Mouse (Mus musculus): ENCODE data around the gene Ube4a. TPM values are rescaled to one million over a fixed set of nuclear protein-coding genes. Genes with fewer than 3 reads are reported as not detected.

Gene Ube4a
- polyA plus RNA-seq, 1 experiment from 2014 or later: 31.9 TPM

- no peaks in the 10 kb centered on the region for H3K36me3 ChIP-seq (ENCODE audit: poor library complexity, severe bottlenecking)
- H3K4me3 ChIP-seq: no peak overlapping the region
- no peaks in the 10 kb centered on the region for H3K9me3 ChIP-seq (replicated peaks)
- no peaks in the 10 kb centered on the region for H3K27me3 ChIP-seq
- ATAC-seq: no peak
- no peaks in the 10 kb centered on the region for H3K4me1 ChIP-seq
- no peak overlapping the region for H3K4me2 ChIP-seq
- no peak overlapping the region for H3K27ac ChIP-seq
- WGBS: 76% methylated on average over 4 of the region's 4 CpGs
- H3K9ac ChIP-seq: no peak overlapping the region
These were observed 29.6 kb upstream of the Ube4a start for GRCm38 (mm10) chr9:44994962-44995361.

GRCm38 (mm10) chr9:44993268-44993667, 27.9 kb upstream of the Ube4a start:
- Histone ChIP-seq H3K27me3 (no peaks in the 10 kb centered on the region), H3K36me3 (ENCODE audit: poor library complexity, severe bottlenecking) (no peaks in the 10 kb centered on the region), H3K4me2 (no peak overlapping the region), H3K9ac (no peak overlapping the region), H3K4me3 (no peak overlapping the region), H3K27ac (no peak overlapping the region), H3K4me1 (no peaks in the 10 kb centered on the region), H3K9me3 (replicated peaks) (no peaks in the 10 kb centered on the region)
- no peak for ATAC-seq
- WGBS: 97% methylated on average over 2 of the region's 2 CpGs

DNA sequence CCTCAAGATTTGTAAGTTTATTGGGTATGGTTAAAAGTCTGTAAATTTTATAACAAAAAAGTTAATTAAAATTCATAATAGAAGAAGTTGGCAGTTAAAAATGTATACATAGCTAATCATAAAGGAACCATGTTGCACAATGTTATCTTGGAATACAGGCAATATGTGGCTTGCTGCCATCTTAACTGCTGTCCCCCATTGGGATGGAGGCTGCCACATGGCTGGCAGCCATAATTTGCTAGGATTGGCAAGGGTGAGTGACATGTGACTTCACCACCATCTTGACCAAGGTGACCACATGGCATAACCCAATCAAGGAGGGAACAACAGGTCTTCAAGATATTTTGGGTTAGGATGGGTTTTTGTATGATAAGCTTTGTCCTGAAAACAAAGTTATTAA, 26.9 kb upstream of the Ube4a start:
- H3K27me3 ChIP-seq: no peaks in the 10 kb centered on the region
- no peaks in the 10 kb centered on the region for H3K9me3 ChIP-seq (replicated peaks)
- H3K4me1 ChIP-seq: no peaks in the 10 kb centered on the region
- H3K36me3 ChIP-seq (ENCODE audit: poor library complexity, severe bottlenecking): no peaks in the 10 kb centered on the region
- no peak overlapping the region for H3K4me2 ChIP-seq
- no peak overlapping the region for H3K27ac ChIP-seq
- no peak overlapping the region for H3K4me3 ChIP-seq
- ATAC-seq: no peak
- no peak overlapping the region for H3K9ac ChIP-seq

DNA sequence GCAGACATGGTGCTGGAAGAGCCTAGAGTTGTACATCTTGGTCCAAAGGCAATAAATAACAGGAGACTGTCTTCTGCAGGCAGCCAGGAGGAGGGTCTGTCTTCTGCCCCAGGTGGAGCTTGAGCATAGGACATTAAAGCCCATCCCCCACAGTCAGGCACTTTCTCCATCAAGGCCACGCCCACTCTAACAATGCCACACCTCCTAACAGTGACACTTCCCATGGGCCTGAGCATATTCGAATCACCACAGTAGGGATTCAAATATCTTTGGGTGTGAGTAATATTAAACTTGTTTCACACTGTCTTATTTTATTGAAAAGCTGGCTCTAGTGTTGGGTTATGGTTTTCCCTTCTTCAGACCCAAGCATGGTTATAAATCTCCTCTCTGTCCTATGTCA, 26.4 kb upstream of the Ube4a start:
- Histone ChIP-seq H3K4me3 (no peak overlapping the region), H3K4me1 (no peaks in the 10 kb centered on the region), H3K36me3 (ENCODE audit: poor library complexity, severe bottlenecking) (no peaks in the 10 kb centered on the region), H3K9ac (no peak overlapping the region), H3K4me2 (no peak overlapping the region), H3K27me3 (no peaks in the 10 kb centered on the region), H3K27ac (no peak overlapping the region), H3K9me3 (replicated peaks) (no peaks in the 10 kb centered on the region)
- no peak for ATAC-seq
- WGBS: 89% methylated on average over 2 of the region's 2 CpGs

DNA sequence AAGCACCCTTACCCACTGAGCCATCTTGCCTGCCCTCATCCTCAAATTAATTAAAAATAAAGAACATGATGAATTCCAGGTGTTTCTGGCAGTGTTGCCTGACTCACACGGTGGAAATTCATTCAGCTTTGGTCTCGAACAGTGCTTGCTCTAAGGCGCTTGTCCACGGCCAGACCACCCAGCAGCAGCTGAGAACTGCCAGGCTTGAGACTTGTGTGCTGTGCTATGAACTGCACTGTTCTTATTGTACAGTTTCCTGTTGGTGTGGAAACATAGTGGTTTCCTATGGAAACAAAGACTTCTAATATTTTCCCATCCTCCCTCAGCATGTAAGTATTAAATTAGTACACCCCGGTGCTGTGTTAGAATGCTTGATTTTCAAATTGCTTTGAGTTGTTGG, 21.6 kb upstream of the Ube4a start:
- H3K4me1 ChIP-seq: no peaks in the 10 kb centered on the region
- H3K9ac ChIP-seq: no peak overlapping the region
- no peak overlapping the region for H3K27ac ChIP-seq
- H3K4me2 ChIP-seq: no peak overlapping the region
- 77% methylated on average over 5 of the region's 5 CpGs for WGBS
- H3K27me3 ChIP-seq: no peaks in the 10 kb centered on the region
- no peaks in the 10 kb centered on the region for H3K9me3 ChIP-seq (replicated peaks)
- ATAC-seq: no peak
- H3K4me3 ChIP-seq: no peak overlapping the region
- no peaks in the 10 kb centered on the region for H3K36me3 ChIP-seq (ENCODE audit: poor library complexity, severe bottlenecking)

GRCm38 (mm10) chr9:44986242-44986781, 20.9 kb upstream of the Ube4a start:
- 69% methylated on average over 14 of the region's 14 CpGs for WGBS
- ATAC-seq: no peak

DNA sequence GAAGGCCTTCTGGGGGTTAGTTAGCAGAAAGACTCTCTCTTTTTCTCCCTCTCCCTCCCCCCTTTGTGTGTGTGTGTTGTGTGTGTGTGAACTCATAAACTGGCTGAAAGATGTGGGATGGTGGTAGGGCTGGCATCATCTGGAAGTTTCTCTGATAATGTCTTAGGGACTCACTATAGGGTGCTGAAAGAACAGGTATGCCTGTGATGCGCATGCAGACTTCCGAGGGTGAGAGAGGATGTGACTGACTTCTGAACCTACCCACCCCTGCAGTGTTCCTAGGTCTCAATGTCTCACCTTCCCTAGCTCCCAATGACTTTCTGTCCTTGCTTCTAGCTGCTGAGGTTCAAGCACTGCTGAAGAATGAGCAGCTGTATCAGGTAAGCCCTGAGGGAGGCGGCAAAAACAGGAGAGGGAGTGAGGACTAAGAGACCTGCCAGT, 20.3 kb upstream of the Ube4a start:
- Histone ChIP-seq H3K36me3 (ENCODE audit: poor library complexity, severe bottlenecking) (no peaks in the 10 kb centered on the region), H3K27me3 (no peaks in the 10 kb centered on the region), H3K27ac (no peak overlapping the region), H3K4me3 (no peak overlapping the region), H3K4me2 (no peak overlapping the region), H3K9ac (no peak overlapping the region), H3K4me1 (no peaks in the 10 kb centered on the region), H3K9me3 (replicated peaks) (no peaks in the 10 kb centered on the region)
- ATAC-seq: no peak
- 91% methylated on average over 3 of the region's 3 CpGs for WGBS

More at GRCm38 (mm10) chr9:44986242-44986781, 20.9 kb upstream of the Ube4a start:
- no peaks in the 10 kb centered on the region for H3K36me3 ChIP-seq (ENCODE audit: poor library complexity, severe bottlenecking)
- H3K9me3 ChIP-seq (replicated peaks): no peaks in the 10 kb centered on the region
- H3K27ac ChIP-seq: no peak overlapping the region
- H3K27me3 ChIP-seq: no peaks in the 10 kb centered on the region
- no peak overlapping the region for H3K4me3 ChIP-seq
- no peak overlapping the region for H3K9ac ChIP-seq
- no peaks in the 10 kb centered on the region for H3K4me1 ChIP-seq
- no peak overlapping the region for H3K4me2 ChIP-seq

- no peak for ATAC-seq
These were observed 17.6 kb upstream of the Ube4a start for GRCm38 (mm10) chr9:44983001-44983400.

GRCm38 (mm10) chr9:44982531-44982930, 17.1 kb upstream of the Ube4a start:
- Histone ChIP-seq H3K4me2 (no peak overlapping the region), H3K4me3 (no peak overlapping the region), H3K36me3 (ENCODE audit: poor library complexity, severe bottlenecking) (no peaks in the 10 kb centered on the region), H3K27me3 (peaks cover 8% of the 10 kb centered on the region; the same call in 1 of the 2 replicates), H3K9ac (no peak overlapping the region), H3K9me3 (replicated peaks) (no peaks in the 10 kb centered on the region), H3K4me1 (no peaks in the 10 kb centered on the region), H3K27ac (no peak overlapping the region)
- no peak for ATAC-seq
- WGBS: 92% methylated on average over 3 of the region's 3 CpGs

More at GRCm38 (mm10) chr9:44983001-44983400, 17.6 kb upstream of the Ube4a start:
- peaks cover 7% of the 10 kb centered on the region; the same call in 1 of the 2 replicates for H3K27me3 ChIP-seq
- H3K27ac ChIP-seq: no peak overlapping the region
- H3K36me3 ChIP-seq (ENCODE audit: poor library complexity, severe bottlenecking): no peaks in the 10 kb centered on the region
- WGBS: 73% methylated on average over 2 of the region's 2 CpGs
- H3K4me2 ChIP-seq: no peak overlapping the region
- H3K9me3 ChIP-seq (replicated peaks): no peaks in the 10 kb centered on the region
- H3K4me1 ChIP-seq: no peaks in the 10 kb centered on the region
- no peak overlapping the region for H3K9ac ChIP-seq
- H3K4me3 ChIP-seq: no peak overlapping the region

- H3K4me3 ChIP-seq: no peak overlapping the region
- WGBS: 92% methylated on average over 8 of the region's 8 CpGs
- H3K9me3 ChIP-seq (replicated peaks): no peaks in the 10 kb centered on the region
- no peaks in the 10 kb centered on the region for H3K36me3 ChIP-seq (ENCODE audit: poor library complexity, severe bottlenecking)
- H3K27ac ChIP-seq: no peak overlapping the region
- no peaks in the 10 kb centered on the region for H3K4me1 ChIP-seq
- no peak overlapping the region for H3K9ac ChIP-seq
- ATAC-seq: no peak
- H3K27me3 ChIP-seq: peaks cover 8% of the 10 kb centered on the region; the same call in 1 of the 2 replicates
- no peak overlapping the region for H3K4me2 ChIP-seq
These were observed 16.7 kb upstream of the Ube4a start for GRCm38 (mm10) chr9:44982081-44982480.

DNA sequence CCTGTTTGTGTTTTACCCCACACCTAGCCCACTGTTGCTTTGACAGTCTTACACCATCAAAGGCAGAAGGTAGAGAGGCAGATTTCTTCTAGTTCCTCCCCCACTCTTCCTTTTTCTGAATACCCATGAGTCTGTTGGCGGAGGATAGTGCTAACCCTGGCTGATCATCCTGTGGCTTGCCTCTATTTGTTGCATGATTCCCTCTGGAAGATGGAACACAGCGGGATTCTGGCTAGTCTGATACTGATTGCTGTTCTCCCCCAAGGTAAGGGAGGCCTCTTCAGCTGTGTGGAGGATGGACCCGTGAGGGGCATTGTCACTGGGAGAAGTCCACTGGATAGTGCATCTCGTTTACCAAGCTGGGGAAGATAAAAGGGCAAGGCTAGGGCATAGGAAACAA, 16.3 kb upstream of the Ube4a start, which contains the start of gene Cd3d:
Cd3d (plus strand) TSS at position 111 of the 400 bp plus-strand sequence.
- Histone ChIP-seq H3K4me2 (no peak within 1 kb of the TSS), H3K9me3 (replicated peaks) (no peaks in the 10 kb centered on the region), H3K4me1 (no peaks in the 10 kb centered on the region), H3K27ac (no peak within 1 kb of the TSS), H3K27me3 (peaks cover 8% of the 10 kb centered on the region; the same call in 1 of the 2 replicates), H3K36me3 (ENCODE audit: poor library complexity, severe bottlenecking) (no peaks in the 10 kb centered on the region), H3K4me3 (no peak within 1 kb of the TSS), H3K9ac (no peak within 1 kb of the TSS)
- ATAC-seq: no peak
- WGBS: 75% methylated on average over 4 of the region's 4 CpGs

GRCm38 (mm10) chr9:44981104-44981503, 15.7 kb upstream of the Ube4a start:
- no peak for ATAC-seq
- WGBS: 91% methylated on average over 2 of the region's 2 CpGs
- Histone ChIP-seq H3K9ac (no peak overlapping the region), H3K27me3 (peaks cover 8% of the 10 kb centered on the region; the same call in 1 of the 2 replicates), H3K4me2 (no peak overlapping the region), H3K36me3 (ENCODE audit: poor library complexity, severe bottlenecking) (no peaks in the 10 kb centered on the region), H3K27ac (no peak overlapping the region), H3K4me3 (no peak overlapping the region), H3K9me3 (replicated peaks) (no peaks in the 10 kb centered on the region), H3K4me1 (no peaks in the 10 kb centered on the region)

GRCm38 (mm10) chr9:44980242-44980641, 14.8 kb upstream of the Ube4a start, which contains the start of gene Cd3g:
Gene Cd3g (minus strand): TSS chr9:44980431.
- Histone ChIP-seq H3K4me1 (no peaks in the 10 kb centered on the region), H3K36me3 (ENCODE audit: poor library complexity, severe bottlenecking) (no peaks in the 10 kb centered on the region), H3K9me3 (replicated peaks) (no peaks in the 10 kb centered on the region), H3K4me2 (no peak within 1 kb of the TSS), H3K27ac (no peak within 1 kb of the TSS), H3K4me3 (no peak within 1 kb of the TSS), H3K9ac (no peak within 1 kb of the TSS), H3K27me3 (peaks cover 11% of the 10 kb centered on the region; the same call in 1 of the 2 replicates)
- 69% methylated on average over 3 of the region's 3 CpGs for WGBS
- ATAC-seq: no peak
